In the genomic region with DNA sequence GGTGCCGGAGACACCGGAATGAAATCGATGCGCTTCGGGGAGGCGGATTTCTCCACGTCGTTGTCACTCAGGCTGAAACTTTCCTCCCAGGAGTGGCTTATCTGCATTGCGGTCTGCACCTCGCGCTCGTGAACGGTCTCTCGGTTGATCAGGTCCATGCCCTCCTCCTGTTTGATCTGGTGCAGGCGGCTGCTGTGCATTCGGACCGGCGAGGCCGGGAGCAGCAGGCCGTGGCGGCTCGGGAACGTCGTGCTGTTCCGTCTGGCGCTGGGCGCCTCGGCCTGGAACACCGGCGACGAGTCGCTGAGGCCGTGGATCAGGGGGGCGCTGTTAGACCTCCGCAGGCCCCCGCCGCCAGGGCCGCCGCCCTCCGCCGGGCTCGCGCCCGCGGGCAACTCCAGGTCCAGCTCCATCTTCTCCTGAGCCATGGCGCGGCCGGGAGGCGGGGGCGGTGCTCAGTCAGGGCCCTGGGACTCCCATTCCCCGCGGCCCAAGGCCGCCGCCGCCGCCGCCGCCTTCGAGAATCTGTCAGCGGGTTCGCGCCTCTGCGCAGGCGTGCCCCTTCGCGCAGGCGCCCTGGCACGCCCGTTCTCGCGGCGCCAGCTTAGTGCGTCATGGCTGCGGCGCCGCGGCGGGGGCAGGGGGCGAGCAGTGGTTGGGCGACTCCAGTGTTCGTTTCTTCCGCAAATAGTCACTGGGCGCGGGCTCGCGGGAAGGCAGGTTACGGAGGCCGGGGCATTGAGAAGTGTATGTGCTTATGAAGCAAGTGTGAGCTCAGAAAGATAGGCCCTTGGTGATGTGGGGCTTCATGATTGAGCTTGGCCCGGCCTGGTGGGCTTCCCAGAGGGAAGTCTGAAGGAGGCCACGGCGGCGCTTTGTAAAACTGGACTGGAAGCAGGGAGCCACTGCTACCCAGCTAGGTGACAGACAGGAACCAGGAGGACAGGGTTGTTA, we compare ENCODE assay signal across 8 mouse cellular contexts. TPM values are rescaled to one million over a fixed set of nuclear protein-coding genes. Genes with fewer than 3 reads are reported as not detected.
DNase-seq lines count a peak whose midpoint lies in the region; ATAC-seq lines count a peak whose summit lies in the region.

A gene (minus strand): TSS at position 428 of the 954 bp plus-strand sequence.

- H3K27ac ChIP-seq in forebrain, embryonic 11.5 days (ENCODE audit: low read depth, low read length), result peak within 1 kb of the TSS; percentile 85
- peak within 1 kb of the TSS; percentile 96 for H3K27ac ChIP-seq in heart, embryonic 16.5 days (ENCODE audit: low read length)
- peak within 1 kb of the TSS; percentile 95 for H3K27ac ChIP-seq in liver, embryonic 15.5 days (replicated peaks)
- peak within 1 kb of the TSS; percentile 85 for H3K27ac ChIP-seq in neural tube, embryonic 12.5 days

- peak within 1 kb of the TSS; percentile 92 for H3K4me2 ChIP-seq in forebrain, embryonic 11.5 days (ENCODE audit: low read depth, low read length, severe bottlenecking)
- peak within 1 kb of the TSS; percentile 92 for H3K4me2 ChIP-seq in heart, embryonic 16.5 days (ENCODE audit: low read depth, low read length)
- peak within 1 kb of the TSS; percentile 94 for H3K4me2 ChIP-seq in liver, embryonic 15.5 days
- peak within 1 kb of the TSS; percentile 85 for H3K4me2 ChIP-seq in neural tube, embryonic 12.5 days (replicated peaks)

- H3K9me3 ChIP-seq in forebrain, embryonic 11.5 days (ENCODE audit: control insufficient read depth, low read length), result no peaks in the 10 kb centered on the region
- no peaks in the 10 kb centered on the region for H3K9me3 ChIP-seq in heart, embryonic 16.5 days (replicated peaks; ENCODE audit: control insufficient read depth, low read length)
- H3K9me3 ChIP-seq in liver, embryonic 15.5 days (replicated peaks), result no peaks in the 10 kb centered on the region
- no peaks in the 10 kb centered on the region for H3K9me3 ChIP-seq in neural tube, embryonic 12.5 days

- under 1% methylated on average over 92 of the region's 92 CpGs for WGBS in forebrain, embryonic 11.5 days
- under 1% methylated on average over 92 of the region's 92 CpGs for WGBS in heart, embryonic 16.5 days
- WGBS in liver, embryonic 15.5 days (ENCODE audit: insufficient replicate concordance), result under 1% methylated on average over 92 of the region's 92 CpGs
- WGBS in neural tube, embryonic 12.5 days, result under 1% methylated on average over 92 of the region's 92 CpGs

- no peaks in the 10 kb centered on the region; the same call in 1 of the 2 replicates for H3K36me3 ChIP-seq in forebrain, embryonic 11.5 days (ENCODE audit: control insufficient read depth, insufficient read depth, low read length)
- 0 out of 2 replicates have a peak, but pooled peaks cover 5% of the 10 kb centered on the region for H3K36me3 ChIP-seq in heart, embryonic 16.5 days (ENCODE audit: control insufficient read depth, insufficient read depth)
- peaks cover 13% of the 10 kb centered on the region for H3K36me3 ChIP-seq in liver, embryonic 15.5 days (replicated peaks)
- H3K36me3 ChIP-seq in neural tube, embryonic 12.5 days, result no peaks in the 10 kb centered on the region

- peak within 1 kb of the TSS; percentile 79 for H3K4me3 ChIP-seq in forebrain, embryonic 11.5 days (ENCODE audit: low read depth, low read length)
- peak within 1 kb of the TSS; percentile 93 for H3K4me3 ChIP-seq in heart, embryonic 16.5 days (ENCODE audit: low read length)
- peak within 1 kb of the TSS; percentile 91 for H3K4me3 ChIP-seq in liver, embryonic 15.5 days (replicated peaks)
- H3K4me3 ChIP-seq in neural tube, embryonic 12.5 days, result peak within 1 kb of the TSS; percentile 78

- DNase-seq in CD8-positive naive resting alpha-beta T cell, adult 2 months (ENCODE audit: low read depth in 2 of 2, low spot score in 2 of 2), result peak; percentile 87 to 90
- peak; percentile 79 for DNase-seq in c-Kit-positive CD71-negative TER-119-negative erythroid progenitor cells, embryonic 14.5 days (ENCODE audit: low read depth)
- DNase-seq in forebrain, embryonic 11.5 days (ENCODE audit: low spot score), result peak; percentile 95
- DNase-seq in kidney, postnatal 36 days, result peak; percentile 87 to 94
- peak; percentile 73 for DNase-seq in telencephalon, adult 2 months (ENCODE audit: low read depth, low spot score)

- H3K9ac ChIP-seq in forebrain, embryonic 11.5 days (ENCODE audit: low read length), result peak within 1 kb of the TSS; percentile 92
- peak within 1 kb of the TSS; percentile 97 for H3K9ac ChIP-seq in heart, embryonic 16.5 days (ENCODE audit: low read length)
- H3K9ac ChIP-seq in liver, embryonic 15.5 days, result peak within 1 kb of the TSS; percentile 91
- peak within 1 kb of the TSS; percentile 87 for H3K9ac ChIP-seq in neural tube, embryonic 12.5 days

- no peaks in the 10 kb centered on the region for H3K27me3 ChIP-seq in forebrain, embryonic 11.5 days (ENCODE audit: control insufficient read depth, insufficient read depth, low read length)
- H3K27me3 ChIP-seq in heart, embryonic 16.5 days (ENCODE audit: control insufficient read depth, insufficient read depth, low read length), result no peaks in the 10 kb centered on the region
- H3K27me3 ChIP-seq in liver, embryonic 15.5 days, result no peaks in the 10 kb centered on the region
- H3K27me3 ChIP-seq in neural tube, embryonic 12.5 days (replicated peaks), result no peaks in the 10 kb centered on the region

- H3K4me1 ChIP-seq in forebrain, embryonic 11.5 days (replicated peaks; ENCODE audit: control insufficient read depth, insufficient read depth, low read length), result peaks cover 2% of the 10 kb centered on the region; the same call in 1 of the 2 replicates
- H3K4me1 ChIP-seq in heart, embryonic 16.5 days (ENCODE audit: control insufficient read depth, insufficient read depth, low read length), result peaks cover 13% of the 10 kb centered on the region
- peaks cover 26% of the 10 kb centered on the region for H3K4me1 ChIP-seq in liver, embryonic 15.5 days (replicated peaks)
- H3K4me1 ChIP-seq in neural tube, embryonic 12.5 days, result peaks cover 5% of the 10 kb centered on the region; the same call in 1 of the 2 replicates

- peak; percentile 96 for ATAC-seq in forebrain, embryonic 11.5 days (replicated peaks; ENCODE audit: low FRiP score)
- peak; percentile 93 for ATAC-seq in heart, embryonic 16.5 days (replicated peaks; ENCODE audit: extremely low read depth, insufficient read depth, low FRiP score)
- ATAC-seq in liver, embryonic 15.5 days (ENCODE audit: insufficient read depth), result peak; percentile 92
- ATAC-seq in neural tube, embryonic 12.5 days (ENCODE audit: low FRiP score, low read depth), result peak; percentile 96

RNA-seq across cellular contexts. Expression of the gene that starts here (rescaled TPM):
- polyA plus RNA-seq in forebrain, embryonic 11.5 days (2014; fragmentation: Nextera tagmentation; extraction: Ambion mirVana), result 47.4 and 58.6 TPM in 2 replicates
- polyA plus RNA-seq in heart, embryonic 16.5 days (2015; fragmentation: Nextera tagmentation; extraction: Ambion mirVana), result 40.2 and 43.4 TPM in 2 replicates
- 24.9 and 25.7 TPM in 2 replicates for polyA plus RNA-seq in liver, embryonic 15.5 days (2015; fragmentation: Nextera tagmentation; extraction: Ambion mirVana)
- polyA plus RNA-seq in neural tube, embryonic 12.5 days (2016; fragmentation: Nextera tagmentation; extraction: Ambion mirVana), result 66.1 and 68.7 TPM in 2 replicates

Comparison
In these comparisons a context has a peak if more than half of its experiments do, and no peak if none do; other contexts are left out.
1. Peak in every context shown above with its lines: DNase-seq, ATAC-seq, H3K4me3 ChIP-seq and H3K27ac ChIP-seq.